Mouse (Mus musculus): Measurements from ENCODE around the gene Rtn4rl2.

- TF ChIP-seq CTCF (IDR thresholded peaks at IDR 0.05; ENCODE audit: insufficient read depth, low read depth, low read length) (no peak), POLR2A (IDR thresholded peaks at IDR 0.05; ENCODE audit: insufficient read depth, low read depth, low read length) (no peak)
Measured at GRCm38 (mm10) chr2:84858551-84858950, 28.0 kb downstream of the Rtn4rl2 start.

All from olfactory bulb, adult 2 months (tissue).